Mouse (Mus musculus): ENCODE data around the gene Lrrc58. TPM values are rescaled to one million over a fixed set of nuclear protein-coding genes. Genes with fewer than 3 reads are reported as not detected.

Gene Lrrc58
- polyA plus RNA-seq, 2 experiments = 4.1 to 8.7 TPM

DNA sequence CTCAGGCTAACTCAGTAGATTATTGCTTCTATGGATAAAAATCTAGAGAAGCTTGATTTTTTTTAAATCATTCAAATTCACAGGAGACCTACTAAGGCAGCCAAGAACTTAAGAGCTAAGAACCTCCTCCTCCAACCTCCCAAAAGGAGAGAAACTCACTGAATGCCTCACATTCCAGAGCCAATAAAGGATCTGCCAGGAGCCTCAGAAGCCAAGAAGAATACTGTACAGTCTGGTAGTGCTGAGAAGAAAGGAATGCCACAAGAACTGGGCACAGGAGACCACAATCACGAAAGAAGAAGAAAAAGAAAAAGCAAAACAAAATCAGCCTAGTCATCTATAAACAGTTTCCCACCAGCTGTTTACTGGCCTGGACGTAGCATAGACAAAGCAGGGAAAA, 60.8 kb downstream of the Lrrc58 start:
- no peaks in the 10 kb centered on the region for H3K27me3 ChIP-seq (ENCODE audit: control insufficient read depth, insufficient read depth, low read length)
- no peak for TF ChIP-seq CTCF (IDR thresholded peaks at IDR 0.05; ENCODE audit: low read depth)
- TF ChIP-seq EP300 (IDR thresholded peaks at IDR 0.05; ENCODE audit: low read depth) = no peak
- no peaks in the 10 kb centered on the region for H3K9me3 ChIP-seq (ENCODE audit: control insufficient read depth, low read length)
- no peak for DNase-seq (ENCODE audit: low read depth in 3 of 3, low spot score in 3 of 3)
- H3K27ac ChIP-seq = no peak overlapping the region
- no peak overlapping the region for H3K9ac ChIP-seq (replicated peaks)
- no peaks in the 10 kb centered on the region for H3K36me3 ChIP-seq (replicated peaks; ENCODE audit: control insufficient read depth, insufficient read depth, low read depth)
- ATAC-seq (ENCODE audit: insufficient read depth) = no peak
- 45% methylated on average over 2 of the region's 2 CpGs for WGBS (ENCODE audit: insufficient replicate concordance)
- H3K4me1 ChIP-seq (replicated peaks; ENCODE audit: control insufficient read depth in 2 of 2, insufficient read depth in 2 of 2, low read length in 1 of 2) = no peaks in the 10 kb centered on the region
- no peak overlapping the region for H3K4me3 ChIP-seq (ENCODE audit: insufficient read depth in 1 of 2, low read depth in 2 of 2, low read length in 2 of 2)
- no peak overlapping the region for H3K4me2 ChIP-seq (ENCODE audit: low read depth)

GRCm38 (mm10) chr16:37929626-37930025, 61.4 kb downstream of the Lrrc58 start:
- H3K4me3 ChIP-seq (ENCODE audit: insufficient read depth in 1 of 2, low read depth in 2 of 2, low read length in 2 of 2) = no peak overlapping the region
- DNase-seq (ENCODE audit: low read depth in 3 of 3, low spot score in 3 of 3) = no peak
- 61% methylated on average over 2 of the region's 2 CpGs for WGBS (ENCODE audit: insufficient replicate concordance)
- no peak overlapping the region for H3K9ac ChIP-seq (replicated peaks)
- no peak overlapping the region for H3K4me2 ChIP-seq (ENCODE audit: low read depth)
- no peaks in the 10 kb centered on the region for H3K36me3 ChIP-seq (replicated peaks; ENCODE audit: control insufficient read depth, insufficient read depth, low read depth)
- no peaks in the 10 kb centered on the region for H3K4me1 ChIP-seq (replicated peaks; ENCODE audit: control insufficient read depth in 2 of 2, insufficient read depth in 2 of 2, low read length in 1 of 2)
- ATAC-seq (ENCODE audit: insufficient read depth) = no peak
- H3K9me3 ChIP-seq (ENCODE audit: control insufficient read depth, low read length) = no peaks in the 10 kb centered on the region
- H3K27ac ChIP-seq = no peak overlapping the region
- TF ChIP-seq CTCF (IDR thresholded peaks at IDR 0.05; ENCODE audit: low read depth) (no peak), EP300 (IDR thresholded peaks at IDR 0.05; ENCODE audit: low read depth) (no peak)
- H3K27me3 ChIP-seq (ENCODE audit: control insufficient read depth, insufficient read depth, low read length) = no peaks in the 10 kb centered on the region

DNA sequence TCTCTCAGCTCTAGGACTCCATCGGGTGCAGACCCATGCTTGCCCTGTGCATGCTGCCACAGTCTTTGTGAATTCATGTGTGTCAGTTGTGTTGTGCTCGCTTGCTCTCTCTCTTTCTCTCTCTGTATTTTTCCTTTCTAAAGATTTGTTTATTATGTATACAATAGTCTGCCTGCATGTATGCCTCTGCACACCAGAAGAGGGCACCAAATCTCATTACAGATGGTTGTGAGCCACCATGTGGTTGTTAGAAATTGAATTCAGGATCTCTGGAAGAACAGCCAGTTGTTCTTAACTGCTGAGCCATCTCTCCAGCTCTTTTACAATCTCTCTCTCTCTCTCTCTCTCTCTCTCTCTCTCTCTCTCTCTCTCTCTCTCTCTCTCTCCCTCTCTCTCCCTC, 66.7 kb downstream of the Lrrc58 start:
- Histone ChIP-seq H3K4me2 (ENCODE audit: low read depth) (no peak overlapping the region), H3K4me3 (ENCODE audit: insufficient read depth in 1 of 2, low read depth in 2 of 2, low read length in 2 of 2) (no peak overlapping the region), H3K4me1 (replicated peaks; ENCODE audit: control insufficient read depth in 2 of 2, insufficient read depth in 2 of 2, low read length in 1 of 2) (no peaks in the 10 kb centered on the region), H3K9me3 (ENCODE audit: control insufficient read depth, low read length) (no peaks in the 10 kb centered on the region), H3K27me3 (ENCODE audit: control insufficient read depth, insufficient read depth, low read length) (no peaks in the 10 kb centered on the region), H3K36me3 (replicated peaks; ENCODE audit: control insufficient read depth, insufficient read depth, low read depth) (no peaks in the 10 kb centered on the region), H3K9ac (replicated peaks) (no peak overlapping the region), H3K27ac (no peak overlapping the region)
- TF ChIP-seq EP300 (IDR thresholded peaks at IDR 0.05; ENCODE audit: low read depth) (no peak), CTCF (IDR thresholded peaks at IDR 0.05; ENCODE audit: low read depth) (no peak)
- 56% methylated on average over 2 of the region's 2 CpGs for WGBS (ENCODE audit: insufficient replicate concordance)
- no peak for ATAC-seq (ENCODE audit: insufficient read depth)
- DNase-seq (ENCODE audit: low read depth in 3 of 3, low spot score in 3 of 3) = no peak

- Histone ChIP-seq H3K9me3 (ENCODE audit: control insufficient read depth, low read length) (no peaks in the 10 kb centered on the region), H3K9ac (replicated peaks) (no peak overlapping the region), H3K27me3 (ENCODE audit: control insufficient read depth, insufficient read depth, low read length) (no peaks in the 10 kb centered on the region), H3K4me2 (ENCODE audit: low read depth) (no peak overlapping the region), H3K4me3 (ENCODE audit: insufficient read depth in 1 of 2, low read depth in 2 of 2, low read length in 2 of 2) (no peak overlapping the region), H3K27ac (no peak overlapping the region), H3K4me1 (replicated peaks; ENCODE audit: control insufficient read depth in 2 of 2, insufficient read depth in 2 of 2, low read length in 1 of 2) (no peaks in the 10 kb centered on the region), H3K36me3 (replicated peaks; ENCODE audit: control insufficient read depth, insufficient read depth, low read depth) (no peaks in the 10 kb centered on the region)
- WGBS (ENCODE audit: insufficient replicate concordance) = 66% methylated on average over 8 of the region's 8 CpGs
- no peak for DNase-seq (ENCODE audit: low read depth in 3 of 3, low spot score in 3 of 3)
- TF ChIP-seq CTCF (IDR thresholded peaks at IDR 0.05; ENCODE audit: low read depth) (no peak), EP300 (IDR thresholded peaks at IDR 0.05; ENCODE audit: low read depth) (no peak)
- ATAC-seq (ENCODE audit: insufficient read depth) = no peak
Observed at GRCm38 (mm10) chr16:37937276-37937675, 69.1 kb downstream of the Lrrc58 start.

Other genes with a start within 250 kb of the Lrrc58 start
- 23.9 and 34.3 TPM in 2 replicates for gene Ndufb4, start 213.9 kb upstream of the Lrrc58 start, polyA plus RNA-seq (2012; rRNA removed)
- 47.2 and 52.9 TPM in 2 replicates for gene Ndufb4, start 213.9 kb upstream of the Lrrc58 start, polyA plus RNA-seq (2014; fragmentation: Nextera tagmentation; extraction: Ambion mirVana)
- 6.1 and 9.9 TPM in 2 replicates for gene Fstl1, start 91.5 kb upstream of the Lrrc58 start, polyA plus RNA-seq (2012; rRNA removed)
- 15.4 and 15.8 TPM in 2 replicates for gene Fstl1, start 91.5 kb upstream of the Lrrc58 start, polyA plus RNA-seq (2014; fragmentation: Nextera tagmentation; extraction: Ambion mirVana)
- 0.07 TPM in 1 of 2 replicates, not detected in the other for gene Gm36028, start 7.2 kb upstream of the Lrrc58 start, polyA plus RNA-seq (2012; rRNA removed)
- 0.11 TPM in 1 of 2 replicates, not detected in the other for gene Gm36028, start 7.2 kb upstream of the Lrrc58 start, polyA plus RNA-seq (2014; fragmentation: Nextera tagmentation; extraction: Ambion mirVana)
- gene Gpr156, start 48.1 kb downstream of the Lrrc58 start, polyA plus RNA-seq (2012; rRNA removed) = 0.01 and 0.02 TPM in 2 replicates
- gene Gpr156, start 48.1 kb downstream of the Lrrc58 start, polyA plus RNA-seq (2014; fragmentation: Nextera tagmentation; extraction: Ambion mirVana) = 0.04 TPM in 1 of 2 replicates, not detected in the other
- gene Gsk3b, start 220.6 kb downstream of the Lrrc58 start, polyA plus RNA-seq (2012; rRNA removed) = 2.9 TPM in 2 replicates
- gene Gsk3b, start 220.6 kb downstream of the Lrrc58 start, polyA plus RNA-seq (2014; fragmentation: Nextera tagmentation; extraction: Ambion mirVana) = 10.3 and 10.8 TPM in 2 replicates

Measured in liver, embryonic 14.5 days (tissue).